Mouse (Mus musculus) neural tube, postnatal 0 days (tissue): ENCODE data around the gene Ccdc63. TPM values are rescaled to one million over a fixed set of nuclear protein-coding genes. Genes with fewer than 3 reads are reported as not detected.

Source experiments
- polyA plus RNA-seq: library from polyadenylated mRNA; unstranded; fragments of >200 nt; fragmentation: Nextera tagmentation; extraction: Ambion mirVana; gene quantifications from 2 replicates; pipeline ENCODE4 v1.2.1, GENCODE M21; 2015

Ccdc63 gene
- 0.72 TPM in 1 of 2 replicates, not detected in the other for polyA plus RNA-seq

GRCm38 (mm10) chr5:122140723-122141122 is at the start of gene Ccdc63:
TSS of gene Ccdc63 (minus strand) at chr5:122140823.

DNA sequence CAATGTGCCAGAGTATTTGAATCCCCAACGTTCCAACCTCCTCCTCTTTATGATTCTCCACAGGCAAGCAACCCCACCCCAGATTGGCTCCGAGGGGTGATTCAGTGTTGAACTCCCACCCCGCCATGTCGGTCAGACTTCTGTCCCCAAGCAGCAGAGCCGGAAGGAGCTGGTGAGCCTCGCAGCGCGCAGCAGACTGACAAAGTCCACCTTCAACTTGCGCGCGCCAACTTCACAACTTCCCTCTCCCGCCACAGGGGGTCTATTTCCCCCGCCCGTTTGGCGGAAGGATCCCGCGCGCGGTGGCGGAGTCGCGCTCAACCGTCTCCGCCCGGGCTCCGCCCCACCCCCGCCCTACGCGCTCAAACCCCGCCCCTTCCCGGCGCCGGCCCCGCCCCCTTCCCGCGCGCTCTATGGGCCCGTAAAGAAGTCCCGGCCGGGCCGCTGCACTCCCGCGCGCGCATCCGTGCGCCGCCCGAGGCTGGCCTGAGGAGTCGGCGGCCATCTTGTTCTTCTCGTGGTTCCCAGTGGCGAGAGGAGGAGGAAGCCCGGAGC is 17.3 kb upstream of the Ccdc63 start, which contains the start of gene Ppp1cc:
TSS of gene Ppp1cc (plus strand) at position 452 of the 555 bp plus-strand sequence.

Other genes starting within 250 kb of the Ccdc63 start
- gene Cux2, start 90.7 kb downstream of the Ccdc63 start, polyA plus RNA-seq: 14.2 and 15.9 TPM in 2 replicates
- 3.4 and 6.2 TPM in 2 replicates for gene Myl2, start 39.9 kb downstream of the Ccdc63 start, polyA plus RNA-seq
- gene Ppp1cc, start 17.5 kb upstream of the Ccdc63 start, polyA plus RNA-seq: 168 and 178 TPM in 2 replicates
- gene Hvcn1, start 66.0 kb upstream of the Ccdc63 start, polyA plus RNA-seq: 0.79 and 1.2 TPM in 2 replicates
- 4.8 and 6.6 TPM in 2 replicates for gene Tctn1, start 123.6 kb upstream of the Ccdc63 start, polyA plus RNA-seq
- 10.6 and 12.1 TPM in 2 replicates for gene Pptc7, start 143.5 kb upstream of the Ccdc63 start, polyA plus RNA-seq
- 14.6 and 19.7 TPM in 2 replicates for gene Rad9b, start 213.4 kb upstream of the Ccdc63 start, polyA plus RNA-seq
- 351 and 379 TPM in 2 replicates for gene Vps29, start 213.5 kb upstream of the Ccdc63 start, polyA plus RNA-seq
- gene Gpn3, start 231.1 kb upstream of the Ccdc63 start, polyA plus RNA-seq: 43.7 and 48.2 TPM in 2 replicates
- 146 and 148 TPM in 2 replicates for gene Fam216a, start 231.5 kb upstream of the Ccdc63 start, polyA plus RNA-seq